Mouse (Mus musculus) heart, embryonic 12.5 days (tissue): Measurements from ENCODE around the gene Tmem115. TPM values are rescaled to one million over a fixed set of nuclear protein-coding genes. Genes with fewer than 3 reads are reported as not detected.

Source experiments
- ATAC-seq: fragments of 200-750 bp; cut with Nextera tagmentation; 2 replicates; pipeline ENCODE4 v1.8.0; 2017; ENCODE audit warnings: moderate TSS enrichment, moderate library complexity; ENCODE audit not compliant: insufficient number of reproducible peaks, low FRiP score
- H3K27ac ChIP-seq: fragments of 300-500 bp; sonication (generic); 2 replicates; pipeline ENCODE4 v1.5.1; 2016; ENCODE audit warnings: mild to moderate bottlenecking, moderate library complexity; ENCODE audit not compliant: poor library complexity, severe bottlenecking
- H3K27me3 ChIP-seq: fragments of 300-500 bp; sonication (generic); replicated peaks from 2 replicates; pipeline ENCODE4 v1.6.1; 2016; ENCODE audit warnings: mild to moderate bottlenecking, moderate library complexity
- H3K36me3 ChIP-seq: fragments of 300-500 bp; sonication (generic); 2 replicates; pipeline ENCODE4 v1.6.1; 2016; ENCODE audit warnings: mild to moderate bottlenecking, moderate library complexity
- H3K4me1 ChIP-seq: fragments of 300-500 bp; sonication (generic); replicated peaks from 2 replicates; pipeline ENCODE4 v1.6.1; 2016; ENCODE audit warnings: mild to moderate bottlenecking
- H3K4me2 ChIP-seq: fragments of 300-500 bp; sonication (generic); 2 replicates; pipeline ENCODE4 v1.6.1; 2016; ENCODE audit warnings: mild to moderate bottlenecking, moderate library complexity
- H3K4me3 ChIP-seq: fragments of 300-500 bp; sonication (generic); 2 replicates; pipeline ENCODE4 v1.5.1; 2016; ENCODE audit warnings: mild to moderate bottlenecking
- H3K9ac ChIP-seq: fragments of 300-500 bp; sonication (generic); 2 replicates; pipeline ENCODE4 v1.6.1; 2016; ENCODE audit warnings: mild to moderate bottlenecking, moderate library complexity
- H3K9me3 ChIP-seq: fragments of 300-500 bp; sonication (generic); replicated peaks from 2 replicates; pipeline ENCODE4 v1.6.1; 2016; ENCODE audit warnings: mild to moderate bottlenecking, moderate library complexity
- WGBS: fragments of 180-500 bp; shearing (Covaris S2); methylation state at CpG from one replicate; pipeline ENCODE4 v1.1.7; 2016; 5-methylcytosine and 5-hydroxymethylcytosine counted together
- polyA plus RNA-seq: library from polyadenylated mRNA; unstranded; fragments of >200 nt; fragmentation: Nextera tagmentation; extraction: Ambion mirVana; gene quantifications from 2 replicates; pipeline ENCODE4 v1.2.1, GENCODE M21; 2016

Gene Tmem115
- polyA plus RNA-seq, 1 experiment from 2014 or later: 37.5 TPM

DNA sequence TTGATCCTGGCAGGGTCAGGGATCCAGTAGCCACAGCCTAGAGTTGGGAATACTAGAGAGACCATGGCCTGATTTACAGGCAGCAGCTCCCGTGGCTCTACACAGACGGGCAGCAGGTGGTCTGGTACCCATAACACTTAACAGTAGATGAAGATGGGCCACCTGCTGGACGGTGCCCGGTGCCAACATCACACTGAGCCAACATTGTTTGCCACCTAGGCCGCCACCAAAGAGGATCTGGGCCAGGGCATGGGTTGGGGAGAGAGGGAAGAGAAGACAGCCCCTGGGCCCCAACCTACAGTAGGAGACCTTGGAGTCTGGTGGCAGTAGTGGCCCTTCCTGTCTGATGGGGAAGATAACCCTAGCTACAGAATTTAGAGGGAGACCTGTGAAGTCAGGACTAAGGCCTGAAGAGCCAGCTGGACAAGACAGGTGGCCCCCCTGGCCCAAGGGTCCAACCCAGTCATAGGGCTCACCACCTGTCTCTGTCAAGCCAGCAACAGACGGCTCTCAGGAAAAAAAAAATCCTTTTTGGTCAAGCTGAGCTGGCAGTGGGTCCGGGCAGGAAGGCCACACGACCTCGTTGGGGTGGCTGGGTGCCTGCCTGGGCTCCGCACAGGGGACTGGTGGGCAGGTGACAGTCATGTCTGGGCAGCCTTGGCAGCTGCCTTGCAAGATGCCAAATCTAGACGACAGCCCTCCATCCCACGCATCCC, 31.5 kb upstream of the Tmem115 start:
- H3K27me3 ChIP-seq: 0 out of 2 replicates have a peak, but pooled peaks cover 6% of the 10 kb centered on the region
- 85% methylated on average over 12 of the region's 12 CpGs for WGBS

DNA sequence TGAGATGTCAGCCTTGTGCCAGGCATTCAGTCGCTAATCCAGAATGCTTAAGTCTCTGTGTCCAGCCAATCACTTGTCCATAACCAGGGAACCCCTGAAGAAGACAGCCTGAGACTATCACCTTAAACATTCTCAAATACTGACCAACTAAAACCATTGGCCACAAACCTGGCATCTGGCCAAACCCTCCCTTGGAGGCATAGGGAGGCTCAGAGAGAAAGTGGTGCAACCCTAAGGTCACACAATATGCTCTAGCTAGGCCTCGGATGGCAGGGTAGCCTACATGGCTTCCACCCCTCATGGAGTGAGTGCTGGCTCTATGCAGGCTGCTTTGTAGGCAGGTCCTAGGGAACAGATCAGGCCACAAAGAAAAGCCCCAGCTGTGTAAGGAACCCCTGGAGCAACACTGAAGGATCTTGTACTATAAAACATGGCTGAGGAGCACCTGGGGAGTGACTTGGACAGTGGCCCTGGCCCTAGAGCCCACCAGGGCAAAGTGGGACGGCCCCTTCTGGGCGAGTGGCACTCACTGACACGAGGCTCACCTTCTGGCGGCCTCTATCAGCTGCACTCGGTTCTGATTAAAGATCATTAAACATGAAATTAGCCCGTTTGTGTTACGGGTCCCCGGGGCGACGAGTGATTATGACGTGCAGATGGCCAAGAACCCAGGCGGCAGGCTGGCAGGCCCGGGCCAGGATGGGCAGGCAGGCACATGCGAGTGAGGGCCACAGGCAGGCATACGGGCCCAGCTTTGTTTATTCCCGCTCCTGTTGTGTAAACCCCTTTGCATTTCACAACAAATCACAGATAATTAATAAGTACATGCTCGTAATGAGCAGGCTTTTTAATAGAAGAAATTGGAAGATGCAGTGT, 28.8 kb upstream of the Tmem115 start:
- ATAC-seq: no peak
- Histone ChIP-seq H3K9me3 (no peaks in the 10 kb centered on the region), H3K9ac (no peak overlapping the region), H3K27me3 (peaks cover 15% of the 10 kb centered on the region), H3K4me1 (peaks cover 44% of the 10 kb centered on the region), H3K4me3 (no peak overlapping the region), H3K27ac (no peak overlapping the region), H3K36me3 (no peaks in the 10 kb centered on the region), H3K4me2 (no peak overlapping the region)
- WGBS: 80% methylated on average over 19 of the region's 19 CpGs

More for the DNA sequence above, 31.5 kb upstream of the Tmem115 start:
- H3K4me1 ChIP-seq: peaks cover 29% of the 10 kb centered on the region
- no peak overlapping the region for H3K4me2 ChIP-seq
- H3K9me3 ChIP-seq: no peaks in the 10 kb centered on the region
- H3K4me3 ChIP-seq: no peak overlapping the region
- no peaks in the 10 kb centered on the region for H3K36me3 ChIP-seq
- ATAC-seq: no peak
- H3K27ac ChIP-seq: no peak overlapping the region
- no peak overlapping the region for H3K9ac ChIP-seq

DNA sequence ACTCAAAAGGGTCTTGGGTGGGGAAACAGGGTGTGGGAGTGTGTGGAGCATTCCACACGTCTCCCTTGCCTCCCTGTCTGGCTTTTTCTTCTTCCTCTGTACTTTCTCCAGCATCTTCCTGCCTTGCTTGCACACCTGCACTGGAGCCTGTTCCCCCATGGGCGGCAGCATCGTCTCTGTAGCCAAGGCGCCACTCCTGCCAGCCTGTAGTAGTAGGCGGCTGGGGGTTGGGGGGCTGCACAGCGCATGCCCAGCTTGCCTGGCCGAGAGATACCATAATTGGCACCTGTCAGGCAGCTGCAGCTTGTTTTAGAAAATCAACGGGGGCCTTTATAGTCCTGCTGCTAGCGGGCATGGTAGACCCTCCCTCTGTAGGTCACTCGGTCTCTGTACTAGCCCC, 25.5 kb upstream of the Tmem115 start:
- H3K4me3 ChIP-seq: no peak overlapping the region
- WGBS: 59% methylated on average over 10 of the region's 10 CpGs
- H3K9ac ChIP-seq: no peak overlapping the region
- H3K27ac ChIP-seq: no peak overlapping the region
- no peak for ATAC-seq
- H3K36me3 ChIP-seq: no peaks in the 10 kb centered on the region
- no peaks in the 10 kb centered on the region for H3K9me3 ChIP-seq
- H3K4me2 ChIP-seq: no peak overlapping the region
- peaks cover 24% of the 10 kb centered on the region for H3K27me3 ChIP-seq
- peaks cover 45% of the 10 kb centered on the region for H3K4me1 ChIP-seq

- Histone ChIP-seq H3K9ac (no peak overlapping the region), H3K9me3 (no peaks in the 10 kb centered on the region), H3K4me1 (peaks cover 34% of the 10 kb centered on the region), H3K36me3 (no peaks in the 10 kb centered on the region), H3K27ac (no peak overlapping the region), H3K4me2 (no peak overlapping the region), H3K4me3 (no peak overlapping the region), H3K27me3 (peaks cover 24% of the 10 kb centered on the region)
- 80% methylated on average over 14 of the region's 14 CpGs for whole genome bisulfite sequencing
- no peak for ATAC-seq
Measured at GRCm38 (mm10) chr9:107510384-107511100, 23.2 kb upstream of the Tmem115 start.

- 51% methylated on average over 8 of the region's 8 CpGs for WGBS
- H3K4me2 ChIP-seq: no peak overlapping the region
- H3K36me3 ChIP-seq: no peaks in the 10 kb centered on the region
- no peak overlapping the region for H3K9ac ChIP-seq
- ATAC-seq: no peak
- peaks cover 34% of the 10 kb centered on the region for H3K4me1 ChIP-seq
- H3K4me3 ChIP-seq: no peak overlapping the region
- H3K9me3 ChIP-seq: no peaks in the 10 kb centered on the region
- H3K27ac ChIP-seq: no peak overlapping the region
- peaks cover 18% of the 10 kb centered on the region for H3K27me3 ChIP-seq
Measured at GRCm38 (mm10) chr9:107511436-107511835, 22.3 kb upstream of the Tmem115 start.

DNA sequence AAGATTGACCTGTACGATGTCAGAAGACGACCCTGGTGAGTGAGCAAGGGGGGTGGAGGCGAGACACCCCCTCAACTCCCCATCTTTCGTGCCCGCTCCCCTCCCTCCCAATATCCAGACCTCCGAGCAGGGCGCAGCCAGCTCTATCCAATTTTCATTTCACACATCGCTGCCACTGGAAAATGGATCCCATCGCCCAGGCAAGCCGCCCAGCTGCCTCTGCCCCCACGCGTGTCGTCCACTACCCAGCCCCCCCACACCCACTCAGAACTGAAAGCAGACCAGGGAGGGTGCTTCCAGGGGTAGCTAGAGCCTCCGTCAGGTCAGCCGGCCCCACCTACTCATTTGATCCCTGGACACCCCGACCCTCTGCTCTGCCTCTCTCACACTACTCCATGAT, 21.4 kb upstream of the Tmem115 start:
- Histone ChIP-seq H3K9ac (no peak overlapping the region), H3K36me3 (no peaks in the 10 kb centered on the region), H3K9me3 (no peaks in the 10 kb centered on the region), H3K4me2 (no peak overlapping the region), H3K4me1 (peaks cover 38% of the 10 kb centered on the region), H3K4me3 (no peak overlapping the region), H3K27ac (no peak overlapping the region), H3K27me3 (peaks cover 18% of the 10 kb centered on the region)
- WGBS: 86% methylated on average over 16 of the region's 16 CpGs
- no peak for ATAC-seq

DNA sequence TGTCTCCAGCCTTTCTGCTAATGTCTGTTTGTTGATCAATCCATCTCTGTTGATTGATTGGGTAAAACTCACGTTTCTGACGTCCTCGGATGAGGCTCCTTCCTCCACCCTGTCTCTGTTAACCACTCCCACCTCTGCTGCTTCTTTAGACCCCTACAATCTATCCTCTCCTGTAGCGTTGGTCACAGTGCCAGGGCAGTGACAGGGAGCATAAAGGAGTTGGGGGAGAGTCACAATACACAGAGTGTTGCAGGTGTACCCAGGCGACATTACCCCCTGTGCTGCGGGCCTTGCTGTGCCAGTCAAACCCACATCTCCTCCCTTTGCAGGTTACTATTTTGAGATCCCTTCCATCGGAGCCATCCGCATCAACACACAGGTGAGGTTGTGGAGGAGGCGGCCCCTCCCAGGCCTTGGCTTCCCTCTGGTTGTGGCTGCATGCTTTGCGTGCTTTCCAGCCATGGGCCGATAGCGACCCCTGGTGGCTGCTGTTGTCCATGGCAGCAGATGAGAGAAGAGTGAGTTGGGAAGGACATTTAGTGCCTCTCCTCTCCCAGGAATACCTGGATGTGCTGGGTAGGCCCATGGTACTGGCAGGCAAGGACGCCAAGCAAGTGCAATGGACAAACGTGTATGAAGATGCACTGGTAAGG, 19.3 kb upstream of the Tmem115 start:
- Histone ChIP-seq H3K9me3 (no peaks in the 10 kb centered on the region), H3K4me2 (no peak overlapping the region), H3K27me3 (peaks cover 14% of the 10 kb centered on the region; the same call in 1 of the 2 replicates), H3K4me3 (no peak overlapping the region), H3K36me3 (no peaks in the 10 kb centered on the region), H3K9ac (no peak overlapping the region), H3K27ac (no peak overlapping the region), H3K4me1 (peaks cover 24% of the 10 kb centered on the region)
- 19% methylated on average over 14 of the region's 14 CpGs for WGBS
- ATAC-seq: no peak; the same call in 1 of the 2 replicates

GRCm38 (mm10) chr9:107520331-107520730, 13.4 kb upstream of the Tmem115 start:
- Histone ChIP-seq H3K4me3 (no peak overlapping the region), H3K27me3 (peaks cover 14% of the 10 kb centered on the region), H3K9me3 (no peaks in the 10 kb centered on the region), H3K4me1 (peaks cover 30% of the 10 kb centered on the region), H3K9ac (no peak overlapping the region), H3K4me2 (no peak overlapping the region), H3K36me3 (peaks cover 4% of the 10 kb centered on the region; the same call in 1 of the 2 replicates), H3K27ac (no peak overlapping the region)
- WGBS: 60% methylated on average over 6 of the region's 6 CpGs
- no peak for ATAC-seq

DNA sequence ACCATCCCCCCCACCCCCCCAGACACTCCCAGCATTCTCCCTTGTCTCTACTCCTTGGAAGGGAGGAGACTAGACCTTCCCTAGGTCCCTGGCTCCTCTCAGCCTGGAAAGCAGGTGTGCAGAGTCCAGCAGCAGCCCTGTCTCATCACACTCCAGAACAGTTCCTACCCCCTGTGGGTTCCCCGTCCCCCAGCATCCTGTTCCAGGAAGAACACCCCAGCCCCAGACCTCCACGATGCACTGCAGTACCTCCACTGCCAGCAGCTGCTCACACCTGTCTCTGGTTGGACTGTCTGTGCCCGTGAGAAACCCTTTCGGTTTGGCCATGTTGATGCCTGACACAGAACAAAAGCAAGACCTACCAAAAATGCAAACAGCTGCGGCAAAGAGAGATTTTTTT, 12.6 kb upstream of the Tmem115 start:
- peak overlapping the region; percentile 59 for H3K4me2 ChIP-seq
- H3K9ac ChIP-seq: no peak overlapping the region
- H3K4me1 ChIP-seq: peaks cover 30% of the 10 kb centered on the region
- no peaks in the 10 kb centered on the region for H3K9me3 ChIP-seq
- H3K36me3 ChIP-seq: peaks cover 4% of the 10 kb centered on the region; the same call in 1 of the 2 replicates
- H3K27ac ChIP-seq: peak overlapping the region; percentile 48; the same call in 1 of the 2 replicates
- no peak for ATAC-seq
- H3K27me3 ChIP-seq: peaks cover 22% of the 10 kb centered on the region
- H3K4me3 ChIP-seq: no peak overlapping the region
- WGBS: 59% methylated on average over 5 of the region's 5 CpGs

DNA sequence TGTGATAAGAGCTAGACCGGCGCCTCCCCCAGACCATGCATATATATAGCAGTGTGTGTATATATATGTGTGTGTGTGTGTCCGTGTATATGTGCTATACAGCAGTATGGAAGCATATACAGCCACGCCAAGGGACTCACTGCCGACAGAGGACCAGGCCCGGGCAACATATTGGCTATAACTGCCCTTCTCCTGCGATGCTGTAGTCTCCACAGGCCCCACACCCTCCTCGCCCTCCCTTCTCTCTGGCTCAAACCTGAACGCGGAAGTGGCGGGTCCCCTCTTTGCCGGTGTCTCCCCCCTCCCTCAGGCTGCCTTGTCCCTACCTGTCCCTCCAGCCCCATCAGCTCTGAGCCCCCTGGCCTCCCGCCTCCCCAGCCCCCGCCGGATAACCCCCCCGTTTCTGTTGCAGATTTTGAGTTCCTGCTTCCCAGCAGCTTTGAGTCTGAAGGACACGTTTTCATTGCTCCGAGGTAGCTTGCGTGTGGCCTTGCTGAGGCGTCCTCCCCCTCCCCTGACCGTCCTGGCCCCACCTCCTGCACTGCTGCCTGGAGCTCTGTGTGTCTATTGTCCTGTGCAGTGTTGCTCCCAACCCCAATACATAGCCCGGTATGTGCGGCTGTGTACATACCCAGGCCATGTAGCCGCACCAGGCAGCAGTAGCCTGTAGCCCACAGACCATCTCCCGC, 11.9 kb upstream of the Tmem115 start:
- H3K9ac ChIP-seq: 0 out of 2 replicates have a peak overlapping the region, but pooled peaks have one; percentile 1
- peak overlapping the region; percentile 14; the same call in 1 of the 2 replicates for H3K4me3 ChIP-seq
- H3K9me3 ChIP-seq: no peaks in the 10 kb centered on the region
- H3K4me2 ChIP-seq: peak overlapping the region; percentile 59
- 25% methylated on average over 25 of the region's 25 CpGs for WGBS
- peaks cover 29% of the 10 kb centered on the region for H3K27me3 ChIP-seq
- peak overlapping the region; percentile 50 for H3K27ac ChIP-seq
- H3K36me3 ChIP-seq: peaks cover 4% of the 10 kb centered on the region; the same call in 1 of the 2 replicates
- H3K4me1 ChIP-seq: peaks cover 35% of the 10 kb centered on the region
- peak; percentile 59 for ATAC-seq
